Mouse (Mus musculus): Measurements from ENCODE around the gene Enpp1.
"Not testable (repeated sequence)": the region's sequence is repeated elsewhere in the genome, so short reads cannot be mapped to it uniquely, and the experiment has no call there.

The Enpp1 gene

GRCm38 (mm10) chr10:24636986-24637385 is 75.0 kb downstream of the Enpp1 start:
- DNase-seq (ENCODE audit: low spot score) = no peak

- DNase-seq (ENCODE audit: low spot score) = no peak
Observed at GRCm38 (mm10) chr10:24635884-24636283, 76.1 kb downstream of the Enpp1 start.

- DNase-seq (ENCODE audit: low spot score) = no peak
Observed at GRCm38 (mm10) chr10:24635331-24635815, 76.6 kb downstream of the Enpp1 start.

- no peak for DNase-seq (ENCODE audit: low spot score)
Observed at GRCm38 (mm10) chr10:24634288-24634687, 77.7 kb downstream of the Enpp1 start.

GRCm38 (mm10) chr10:24631122-24631521 is 80.8 kb downstream of the Enpp1 start:
- no peak for DNase-seq (ENCODE audit: low spot score)

- DNase-seq (ENCODE audit: low spot score) = peak; percentile 53
Observed at GRCm38 (mm10) chr10:24630469-24631081, 81.4 kb downstream of the Enpp1 start.

- no peak for DNase-seq (ENCODE audit: low spot score)
Observed at GRCm38 (mm10) chr10:24629086-24629720, 82.8 kb downstream of the Enpp1 start.

- DNase-seq (ENCODE audit: low spot score) = no peak
Observed at GRCm38 (mm10) chr10:24628466-24628865, 83.5 kb downstream of the Enpp1 start.

GRCm38 (mm10) chr10:24627262-24627661 is 84.7 kb downstream of the Enpp1 start:
- DNase-seq (ENCODE audit: low spot score) = no peak

GRCm38 (mm10) chr10:24625060-24625701 is 86.8 kb downstream of the Enpp1 start:
- peak; percentile 87 for DNase-seq (ENCODE audit: low spot score)

GRCm38 (mm10) chr10:24622586-24622985 is 89.4 kb downstream of the Enpp1 start:
- DNase-seq (ENCODE audit: low spot score) = peak; percentile 46

GRCm38 (mm10) chr10:24621572-24621971 is 90.4 kb downstream of the Enpp1 start:
- DNase-seq (ENCODE audit: low spot score) = peak; percentile 42

- not testable (repeated sequence) for DNase-seq (ENCODE audit: low spot score)
Observed at GRCm38 (mm10) chr10:24616572-24616971, 95.4 kb downstream of the Enpp1 start.

- no peak for DNase-seq (ENCODE audit: low spot score)
Observed at GRCm38 (mm10) chr10:24615799-24616198, 96.2 kb downstream of the Enpp1 start.

GRCm38 (mm10) chr10:24614726-24615125 is 97.2 kb downstream of the Enpp1 start:
- DNase-seq (ENCODE audit: low spot score) = no peak

- DNase-seq (ENCODE audit: low spot score) = no peak
Observed at GRCm38 (mm10) chr10:24609766-24610165, 102.2 kb downstream of the Enpp1 start.

- DNase-seq (ENCODE audit: low spot score) = no peak
Observed at GRCm38 (mm10) chr10:24609146-24609545, 102.8 kb downstream of the Enpp1 start.

GRCm38 (mm10) chr10:24603727-24604126 is 108.2 kb downstream of the Enpp1 start:
- no peak for DNase-seq (ENCODE audit: low spot score)

- no peak for DNase-seq (ENCODE audit: low spot score)
Observed at GRCm38 (mm10) chr10:24603035-24603434, 108.9 kb downstream of the Enpp1 start.

GRCm38 (mm10) chr10:24599802-24600201 is 112.2 kb downstream of the Enpp1 start:
- DNase-seq (ENCODE audit: low spot score) = no peak

- no peak for DNase-seq (ENCODE audit: low spot score)
Observed at GRCm38 (mm10) chr10:24598693-24599092, 113.3 kb downstream of the Enpp1 start.

- DNase-seq (ENCODE audit: low spot score) = no peak
Observed at GRCm38 (mm10) chr10:24597789-24598188, 114.2 kb downstream of the Enpp1 start.

- no peak for DNase-seq (ENCODE audit: low spot score)
Observed at GRCm38 (mm10) chr10:24596869-24597339, 115.1 kb downstream of the Enpp1 start.

Data from ovary, postnatal 10 days (tissue).